Mouse (Mus musculus): Measurements from ENCODE around the gene Tlk1.

GRCm38 (mm10) chr2:70702403-70702802 lies 123.1 kb downstream of the Tlk1 start:
- TF ChIP-seq CTCF (IDR thresholded peaks at IDR 0.05; ENCODE audit: borderline replicate concordance, extremely low read depth, insufficient read depth, insufficient read length) (no peak), POLR2A (IDR thresholded peaks at IDR 0.05; ENCODE audit: borderline replicate concordance, extremely low read depth, insufficient read depth, insufficient read length, poor library complexity, severe bottlenecking) (no peak)

Data from brain, embryonic 14.5 days (tissue).